Mouse (Mus musculus) kidney, postnatal 0 days (tissue): Measurements from ENCODE around the gene Gls2. TPM values are rescaled to one million over a fixed set of nuclear protein-coding genes. Genes with fewer than 3 reads are reported as not detected.

Source experiments
- ATAC-seq: fragments of 200-750 bp; cut with Nextera tagmentation; replicated peaks from 2 replicates; pipeline ENCODE4 v1.8.0; 2017; ENCODE audit warnings: low read depth, moderate number of reproducible peaks, moderate TSS enrichment, moderate library complexity; ENCODE audit not compliant: low FRiP score
- DNase-seq: peaks from one replicate; pipeline ENCODE4 v3.0.0-alpha.2; 2016; ENCODE audit warnings: low spot score
- H3K27ac ChIP-seq: fragments of 300-500 bp; sonication (generic); 2 replicates; pipeline ENCODE4 v1.5.1; 2014; ENCODE audit warnings: mild to moderate bottlenecking
- H3K27me3 ChIP-seq: fragments of 300-500 bp; sonication (generic); 2 replicates; pipeline ENCODE4 v1.6.1; 2014; ENCODE audit warnings: low read length, mixed read lengths; ENCODE audit not compliant: insufficient read depth
- H3K36me3 ChIP-seq: fragments of 300-500 bp; sonication (generic); 2 replicates; pipeline ENCODE4 v1.6.1; 2014; ENCODE audit warnings: low read length, mixed read lengths; ENCODE audit not compliant: insufficient read depth
- H3K4me1 ChIP-seq: fragments of 300-500 bp; sonication (generic); replicated peaks from 2 replicates; pipeline ENCODE4 v1.6.1; 2014; ENCODE audit warnings: antibody characterized with exemption, low read length, mixed read lengths; ENCODE audit not compliant: insufficient read depth
- H3K4me2 ChIP-seq: fragments of 300-500 bp; sonication (generic); 2 replicates; pipeline ENCODE4 v1.6.1; 2014; ENCODE audit warnings: mild to moderate bottlenecking, low read length, moderate library complexity, mixed read lengths
- H3K4me3 ChIP-seq: fragments of 300-500 bp; sonication (generic); replicated peaks from 2 replicates; pipeline ENCODE4 v1.5.1; 2014; ENCODE audit warnings: low read depth, low read length
- H3K9ac ChIP-seq: fragments of 300-500 bp; sonication (generic); 2 replicates; pipeline ENCODE4 v1.6.1; 2014; ENCODE audit warnings: low read depth, low read length
- H3K9me3 ChIP-seq: fragments of 300-500 bp; sonication (generic); replicated peaks from 2 replicates; pipeline ENCODE4 v1.6.1; 2016; ENCODE audit warnings: low read length, inconsistent platforms, mixed read lengths
- CTCF ChIP-seq: IDR thresholded peaks from 2 replicates; pipeline ENCODE4 v1.5.1; 2016; ENCODE audit warnings: antibody characterized with exemption, low read depth, mild to moderate bottlenecking, moderate library complexity
- WGBS: fragments of 180-500 bp; shearing (Covaris S2); extraction: QIAGEN DNeasy Blood & Tissue Kit; methylation state at CpG from one replicate; pipeline ENCODE4 v1.1.7; 2014; 5-methylcytosine and 5-hydroxymethylcytosine counted together
- polyA plus RNA-seq: library from polyadenylated mRNA; unstranded; fragments of >200 nt; fragmentation: Nextera tagmentation; extraction: Ambion mirVana; gene quantifications from 2 replicates; pipeline ENCODE4 v1.2.1, GENCODE M21; 2015

Gene Gls2
- polyA plus RNA-seq, 1 experiment from 2014 or later, result 0.79 TPM

DNA sequence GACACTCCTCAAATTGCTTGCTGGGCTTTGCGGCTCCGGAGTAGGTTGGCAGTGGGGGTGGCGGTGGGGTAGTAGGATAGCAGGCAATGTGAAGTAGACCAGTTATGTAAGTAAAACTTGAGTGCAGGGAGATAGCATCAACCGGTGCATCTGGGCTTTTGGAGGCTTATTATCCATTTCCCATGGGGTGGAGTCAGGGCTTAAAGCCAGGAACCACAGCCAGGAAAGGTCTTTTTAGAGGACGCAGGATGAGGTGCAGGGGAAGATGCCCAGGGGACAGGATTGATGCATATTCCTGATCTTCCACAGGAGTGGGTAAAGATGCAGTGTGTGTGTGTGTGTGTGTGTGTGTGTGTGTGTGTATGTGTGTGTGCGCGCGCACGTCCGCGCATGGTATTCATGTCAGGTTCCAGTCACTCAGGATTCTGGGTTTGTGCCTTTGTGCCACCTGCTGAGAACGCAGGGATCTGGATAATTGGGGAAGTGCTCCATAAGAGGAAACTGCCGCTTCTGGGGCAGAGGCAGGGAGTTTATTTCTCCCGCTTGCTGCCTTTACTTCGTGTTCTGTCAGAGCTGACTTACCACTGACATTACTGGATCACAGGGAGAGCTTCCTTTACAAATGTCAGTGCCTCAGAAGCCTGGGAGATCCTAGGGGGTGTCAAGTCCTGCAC, 43.7 kb downstream of the Gls2 start:
- Histone ChIP-seq H3K4me3 (no peak overlapping the region), H3K9ac (no peak overlapping the region), H3K27ac (no peak overlapping the region), H3K27me3 (no peaks in the 10 kb centered on the region), H3K9me3 (no peaks in the 10 kb centered on the region), H3K4me1 (no peaks in the 10 kb centered on the region), H3K4me2 (no peak overlapping the region), H3K36me3 (0 out of 2 replicates have a peak, but pooled peaks cover 12% of the 10 kb centered on the region)
- no peak for TF ChIP-seq CTCF
- DNase-seq, result no peak
- WGBS, result 79% methylated on average over 15 of the region's 15 CpGs
- no peak for ATAC-seq

DNA sequence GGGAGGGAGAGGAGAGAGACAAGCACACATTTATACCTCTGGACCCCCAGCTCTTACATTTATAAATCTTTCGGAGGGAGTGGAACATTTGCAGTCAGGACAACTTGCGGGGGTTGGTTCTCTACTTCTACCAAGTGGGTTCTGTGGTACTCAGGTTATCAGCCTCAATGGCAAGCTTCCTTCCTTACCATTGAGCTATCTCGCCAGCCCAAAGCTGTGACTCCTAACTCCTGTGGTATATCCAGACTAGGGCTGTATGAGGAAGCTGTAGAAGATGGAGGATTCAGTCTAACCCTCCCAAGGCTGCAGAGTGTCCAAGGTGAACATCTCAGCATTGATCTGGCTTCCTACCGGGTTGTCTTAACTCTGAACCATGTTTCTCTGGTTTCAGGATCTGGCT, 44.9 kb downstream of the Gls2 start:
- DNase-seq (no peak), ATAC-seq (no peak)
- Histone ChIP-seq H3K27ac (no peak overlapping the region), H3K9ac (no peak overlapping the region), H3K4me3 (no peak overlapping the region), H3K9me3 (no peaks in the 10 kb centered on the region), H3K4me1 (no peaks in the 10 kb centered on the region), H3K36me3 (0 out of 2 replicates have a peak, but pooled peaks cover 16% of the 10 kb centered on the region), H3K27me3 (no peaks in the 10 kb centered on the region), H3K4me2 (no peak overlapping the region)
- no peak for TF ChIP-seq CTCF
- 88% methylated on average over 4 of the region's 4 CpGs for WGBS

DNA sequence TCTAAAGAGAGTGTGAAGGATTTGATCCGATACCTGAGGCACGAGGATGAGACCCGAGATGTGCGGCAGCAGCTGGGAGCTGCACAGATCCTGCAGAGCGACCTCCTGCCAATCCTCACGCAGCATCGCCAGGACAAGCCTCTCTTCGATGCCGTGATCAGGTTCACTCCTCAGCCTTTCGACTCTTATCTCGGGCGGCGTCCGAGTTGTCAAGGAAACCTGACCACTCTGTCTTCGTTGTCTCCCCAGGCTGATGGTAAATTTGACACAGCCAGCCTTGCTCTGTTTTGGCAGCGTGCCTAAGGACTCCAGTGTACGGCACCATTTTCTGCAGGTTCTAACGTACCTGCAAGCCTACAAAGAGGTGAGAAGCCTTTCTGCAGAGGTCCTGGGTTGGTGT, 45.9 kb downstream of the Gls2 start:
- no peaks in the 10 kb centered on the region for H3K27me3 ChIP-seq
- H3K9ac ChIP-seq, result no peak overlapping the region
- H3K4me3 ChIP-seq, result no peak overlapping the region
- no peaks in the 10 kb centered on the region for H3K9me3 ChIP-seq
- peaks cover 22% of the 10 kb centered on the region; the same call in 1 of the 2 replicates for H3K36me3 ChIP-seq
- no peak overlapping the region for H3K27ac ChIP-seq
- ATAC-seq, result no peak
- DNase-seq, result no peak
- 91% methylated on average over 18 of the region's 18 CpGs for WGBS
- H3K4me1 ChIP-seq, result no peaks in the 10 kb centered on the region
- no peak overlapping the region for H3K4me2 ChIP-seq
- no peak for TF ChIP-seq CTCF

DNA sequence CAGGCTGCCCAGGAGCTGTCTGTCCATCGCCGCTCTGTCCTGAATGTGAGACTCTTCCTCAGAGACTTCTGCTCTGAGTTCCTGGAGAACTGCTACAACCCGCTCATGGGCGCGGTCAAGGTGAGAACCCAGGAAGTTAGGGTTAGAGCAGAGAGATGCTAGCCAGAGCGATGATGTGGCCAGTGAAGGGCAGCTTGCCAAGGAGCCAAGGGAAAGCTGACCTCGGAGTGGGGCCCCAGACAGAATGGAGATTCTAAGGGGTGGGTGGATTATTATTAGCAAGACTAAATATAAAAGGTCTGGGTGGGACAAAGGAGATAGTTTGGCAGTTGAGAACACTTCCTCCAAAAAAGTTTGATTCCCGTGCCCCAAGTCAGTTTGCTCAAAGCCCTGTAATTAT, 49.0 kb downstream of the Gls2 start:
- Histone ChIP-seq H3K36me3 (peaks cover 35% of the 10 kb centered on the region), H3K27me3 (no peaks in the 10 kb centered on the region), H3K4me3 (no peak overlapping the region), H3K4me2 (no peak overlapping the region), H3K9me3 (no peaks in the 10 kb centered on the region), H3K27ac (no peak overlapping the region), H3K9ac (no peak overlapping the region), H3K4me1 (no peaks in the 10 kb centered on the region)
- ATAC-seq, result no peak
- no peak for TF ChIP-seq CTCF
- 91% methylated on average over 8 of the region's 8 CpGs for WGBS
- no peak for DNase-seq

DNA sequence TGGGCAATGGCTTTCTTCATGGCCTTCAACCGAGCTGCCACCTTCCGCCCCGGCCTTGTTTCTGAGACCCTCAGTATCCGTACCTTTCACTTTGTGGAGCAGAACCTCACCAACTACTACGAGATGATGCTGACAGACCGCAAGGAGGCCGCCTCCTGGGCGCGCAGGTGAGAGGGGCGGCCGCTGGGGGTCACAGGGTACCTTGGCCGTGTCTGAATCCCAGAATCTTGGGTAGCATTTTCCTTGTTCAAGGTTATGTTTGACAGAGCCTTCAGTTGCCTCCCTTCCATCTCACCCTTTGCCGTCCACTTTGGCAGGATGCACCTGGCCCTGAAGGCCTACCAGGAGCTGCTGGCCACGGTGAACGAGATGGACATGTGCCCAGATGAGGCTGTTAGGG, 49.9 kb downstream of the Gls2 start:
- Histone ChIP-seq H3K4me2 (no peak overlapping the region), H3K27ac (no peak overlapping the region), H3K4me3 (no peak overlapping the region), H3K36me3 (peaks cover 37% of the 10 kb centered on the region), H3K27me3 (no peaks in the 10 kb centered on the region), H3K9me3 (no peaks in the 10 kb centered on the region), H3K4me1 (no peaks in the 10 kb centered on the region), H3K9ac (no peak overlapping the region)
- TF ChIP-seq CTCF, result no peak
- DNase-seq, result no peak
- 94% methylated on average over 15 of the region's 15 CpGs for WGBS
- no peak for ATAC-seq

DNA sequence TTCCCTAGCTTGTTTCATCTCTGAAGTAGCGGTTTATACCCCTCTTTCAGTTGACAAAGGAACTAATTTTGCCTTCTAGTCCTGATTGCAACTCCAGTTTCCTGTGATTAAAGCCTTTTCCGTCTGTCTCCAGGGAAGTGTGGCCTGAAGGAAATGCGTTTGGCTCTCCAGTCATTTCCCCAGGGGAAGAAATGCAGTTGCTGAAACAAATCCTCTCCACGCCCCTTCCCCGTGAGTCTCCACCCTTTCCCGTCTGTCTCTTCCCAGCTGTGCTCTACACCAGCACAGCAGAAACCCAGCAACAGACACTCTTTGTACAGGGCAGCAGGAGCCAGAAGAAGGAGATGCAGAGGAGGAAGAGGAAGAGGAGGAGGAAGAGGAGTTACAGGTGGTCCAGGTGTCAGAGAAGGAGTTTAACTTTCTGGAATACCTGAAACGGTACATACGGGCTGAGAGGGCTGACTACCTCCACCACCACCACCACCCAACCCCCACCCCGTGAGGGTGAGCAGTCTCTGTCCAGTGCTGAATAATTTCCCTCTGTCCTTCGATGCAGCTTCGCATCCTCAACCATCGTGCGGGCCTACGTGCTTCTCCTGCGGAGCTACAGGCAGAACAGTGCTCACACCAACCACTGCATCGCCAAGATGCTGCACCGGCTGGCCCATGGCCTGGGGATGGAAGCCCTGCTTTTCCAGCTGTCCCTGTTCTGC, 52.9 kb downstream of the Gls2 start:
- H3K4me2 ChIP-seq, result peak overlapping the region; percentile 40
- no peak for TF ChIP-seq CTCF
- peak; percentile 86 for DNase-seq

More for the DNA sequence above, 52.9 kb downstream of the Gls2 start:
- Histone ChIP-seq H3K9me3 (no peaks in the 10 kb centered on the region), H3K9ac (0 out of 2 replicates have a peak overlapping the region, but pooled peaks have one; percentile 6), H3K4me3 (peak overlapping the region; percentile 12; the same call in 1 of the 2 replicates), H3K36me3 (peaks cover 53% of the 10 kb centered on the region), H3K27ac (peak overlapping the region; percentile 82), H3K4me1 (no peaks in the 10 kb centered on the region), H3K27me3 (no peaks in the 10 kb centered on the region)
- no peak for ATAC-seq
- WGBS, result 78% methylated on average over 17 of the region's 17 CpGs
